Mouse (Mus musculus): ENCODE measurements at regions not wholly inside any gene's neighbourhood (a gene's known extent, or its start where the extent isn't known, plus 50 kb on each side); places are given as distances from the start of the nearest gene placed in this dataset.

DNA sequence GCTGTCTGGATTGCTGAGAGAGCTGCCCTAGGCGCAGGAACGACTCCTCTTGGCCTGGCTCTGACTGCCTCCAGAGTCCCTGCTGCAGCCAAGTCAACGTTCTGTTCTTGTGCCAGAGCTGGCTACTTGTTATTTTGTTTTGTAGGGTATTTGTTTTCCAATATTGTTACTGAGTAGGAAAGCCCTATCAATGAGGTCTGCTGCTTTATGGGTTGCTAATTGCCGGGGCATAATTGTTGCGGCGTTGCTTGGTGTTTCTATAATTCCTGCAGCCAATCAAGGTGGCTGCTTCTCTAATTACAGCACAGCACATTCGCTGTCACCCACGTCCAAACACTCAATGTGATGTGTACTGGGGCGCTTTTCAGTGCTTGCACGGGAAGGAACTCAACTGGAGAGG, 589.4 kb downstream of the Tox3 start:
- DNase-seq (ENCODE audit: low spot score in 2 of 2): no peak

DNA sequence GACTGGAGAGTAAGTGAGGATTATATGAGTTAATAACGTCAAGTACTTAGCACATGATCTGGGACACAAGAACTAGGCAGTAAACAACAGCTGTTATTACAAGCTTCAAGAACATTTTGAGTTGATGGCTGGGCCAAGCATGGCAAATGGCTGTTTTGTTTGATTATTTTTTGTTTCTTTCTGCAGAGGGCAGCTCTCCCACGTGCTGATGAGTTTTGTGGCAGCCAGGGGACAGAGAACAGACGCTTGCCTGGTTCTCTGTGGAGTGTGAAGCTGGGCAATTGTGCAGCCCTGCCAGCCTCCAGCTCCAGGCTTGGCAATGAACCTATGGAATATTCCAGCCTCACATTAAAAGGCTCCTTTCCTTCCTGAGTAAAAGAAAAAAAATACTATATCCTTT, 592.2 kb downstream of the Tox3 start:
- DNase-seq (ENCODE audit: low spot score in 2 of 2): no peak

DNA sequence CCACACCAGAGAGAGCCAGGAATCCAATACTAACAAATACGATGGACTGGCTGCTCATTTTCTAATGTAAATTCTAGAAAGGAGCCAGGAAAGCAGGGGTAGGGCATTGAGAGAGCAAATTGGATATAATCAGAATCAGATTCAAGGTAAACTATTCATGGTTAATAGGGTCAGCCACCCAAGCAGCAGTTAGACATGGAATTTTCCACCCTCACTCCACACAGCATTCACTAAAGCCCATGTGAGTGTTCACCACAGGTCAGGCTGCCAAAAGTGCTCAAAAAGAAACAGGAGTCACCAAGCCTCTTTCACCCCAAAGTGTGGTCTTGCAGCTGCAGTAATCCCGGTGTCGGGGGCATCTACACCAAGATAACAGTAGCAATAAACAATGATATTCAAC, 596.9 kb downstream of the Tox3 start:
- no peak for DNase-seq (ENCODE audit: low spot score in 2 of 2)

GRCm38 (mm10) chr8:89747726-89748125, 600.4 kb downstream of the Tox3 start:
- no peak for DNase-seq (ENCODE audit: low spot score in 2 of 2)

DNA sequence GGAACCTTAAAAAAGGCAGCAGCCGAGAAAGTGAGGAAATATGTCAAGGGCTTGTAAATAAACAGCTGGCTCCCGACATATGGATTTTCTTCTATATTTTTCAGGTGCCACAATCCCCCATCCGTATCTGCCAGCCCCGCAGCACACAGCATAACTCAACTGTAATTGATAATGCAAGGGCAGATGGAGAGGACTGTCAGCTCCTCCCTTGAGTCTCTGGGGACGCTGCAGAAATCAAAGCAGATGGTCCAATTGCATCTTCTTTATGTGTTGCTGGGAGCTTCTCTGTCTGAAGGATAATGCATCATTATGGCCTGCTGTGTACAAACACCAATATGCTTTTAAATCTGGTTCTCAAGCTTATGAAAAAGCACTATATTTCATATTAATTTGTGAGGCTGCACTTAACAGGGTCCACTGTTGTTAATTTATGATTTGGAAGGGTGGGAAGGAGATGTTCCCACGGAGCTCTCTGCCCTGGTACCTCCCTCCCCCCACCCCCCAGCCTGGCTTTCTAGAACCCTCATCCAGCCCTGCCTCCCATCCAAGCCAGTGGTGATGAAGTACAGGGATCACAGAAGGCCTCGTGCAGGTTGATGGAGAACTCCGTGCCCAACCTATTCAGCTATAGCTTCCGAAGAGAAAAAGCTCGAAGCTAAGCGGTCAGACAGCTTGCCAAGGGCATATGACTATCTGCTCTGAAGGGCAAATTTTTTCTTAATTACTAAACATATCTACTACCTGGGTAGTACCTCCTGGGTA, 603.7 kb downstream of the Tox3 start:
- DNase-seq (ENCODE audit: low spot score in 2 of 2): no peak

DNA sequence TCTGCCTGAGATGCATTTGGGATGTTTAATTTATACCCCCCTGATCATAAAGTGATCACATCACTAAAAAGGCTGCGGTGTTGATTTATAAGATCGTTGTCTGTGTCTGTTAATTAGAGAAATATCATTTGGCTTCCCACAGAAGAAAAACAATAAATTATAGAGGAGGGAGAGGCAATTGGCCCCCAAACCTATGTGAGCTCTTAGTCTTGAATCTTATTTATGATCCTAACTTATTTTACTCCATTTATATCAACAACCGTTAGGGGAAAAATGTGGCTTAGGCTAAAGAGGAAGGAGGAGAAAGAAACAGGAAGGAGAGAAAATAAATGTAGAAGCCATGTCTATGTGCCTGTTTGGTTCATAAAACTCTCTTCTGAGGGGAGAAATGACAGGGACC, 609.5 kb downstream of the Tox3 start:
- no peak for DNase-seq (ENCODE audit: low spot score in 2 of 2)

DNA sequence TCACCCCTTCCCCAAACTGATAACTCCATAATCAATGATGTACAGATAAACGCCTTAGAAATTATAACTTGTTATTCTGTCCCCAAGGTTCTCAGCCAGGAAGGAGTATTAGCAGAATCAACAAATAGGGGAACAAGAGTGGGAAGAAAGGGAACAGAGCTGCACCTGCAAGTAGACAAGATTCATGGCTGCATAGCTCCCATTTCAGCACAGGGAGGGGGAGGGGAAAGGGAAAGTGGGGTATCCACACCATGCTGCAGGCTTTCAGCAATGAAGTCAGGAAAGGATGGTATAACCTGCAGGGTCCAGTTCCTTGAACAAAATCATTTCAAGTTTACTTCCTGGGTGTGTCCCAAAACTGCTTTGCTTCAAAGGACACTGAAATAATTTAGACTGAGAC, 610.5 kb downstream of the Tox3 start:
- DNase-seq (ENCODE audit: low spot score in 2 of 2): no peak

DNA sequence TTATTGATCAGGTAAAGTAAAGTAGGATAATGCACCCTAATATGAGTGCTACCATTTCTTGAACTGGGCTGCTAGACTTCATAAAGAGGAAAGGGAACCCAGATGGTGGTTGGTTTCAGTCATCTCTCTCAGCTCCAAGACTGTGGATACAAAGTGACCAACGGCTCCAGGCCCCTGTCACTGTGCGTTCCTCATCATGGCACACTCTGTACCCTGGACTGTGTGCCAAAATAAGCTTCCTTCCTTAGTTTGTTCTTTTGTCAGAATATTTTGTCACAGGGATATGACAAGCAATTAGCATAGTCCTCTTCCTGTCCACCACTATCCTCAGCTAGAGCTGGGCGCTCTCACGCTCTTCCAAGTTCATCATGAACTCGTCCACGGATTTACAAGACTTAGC, 620.9 kb downstream of the Tox3 start:
- no peak for DNase-seq (ENCODE audit: low spot score in 2 of 2)

DNA sequence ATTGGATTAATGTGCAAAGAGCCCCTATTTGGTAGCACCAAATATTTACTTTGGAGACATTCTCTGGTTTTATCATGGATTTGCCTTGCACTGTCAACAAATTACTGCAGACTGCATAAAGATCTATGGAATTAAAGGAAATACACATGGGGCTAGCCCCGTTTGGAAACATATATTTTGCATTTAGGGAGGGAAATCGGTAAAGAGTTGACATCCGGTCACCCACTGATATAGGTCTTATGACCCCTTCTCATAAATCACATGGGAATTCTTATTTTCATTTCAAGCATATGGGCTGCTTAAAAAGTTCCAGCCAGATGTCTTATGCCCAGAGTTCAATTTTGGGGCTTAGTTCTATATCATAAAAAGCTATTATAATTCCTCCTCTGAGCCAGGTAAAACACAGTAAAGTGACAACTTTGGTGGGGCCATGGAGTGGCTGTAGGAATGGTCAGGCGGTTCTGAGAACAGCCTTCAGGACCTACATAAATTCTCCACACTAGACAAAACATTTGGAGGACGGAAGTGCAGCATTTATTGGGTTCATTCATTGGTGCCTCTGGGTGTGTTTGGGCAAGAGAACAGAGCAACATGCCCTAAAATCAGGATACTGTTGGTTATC, 626.3 kb downstream of the Tox3 start:
- no peak for DNase-seq (ENCODE audit: low spot score in 2 of 2)

DNA sequence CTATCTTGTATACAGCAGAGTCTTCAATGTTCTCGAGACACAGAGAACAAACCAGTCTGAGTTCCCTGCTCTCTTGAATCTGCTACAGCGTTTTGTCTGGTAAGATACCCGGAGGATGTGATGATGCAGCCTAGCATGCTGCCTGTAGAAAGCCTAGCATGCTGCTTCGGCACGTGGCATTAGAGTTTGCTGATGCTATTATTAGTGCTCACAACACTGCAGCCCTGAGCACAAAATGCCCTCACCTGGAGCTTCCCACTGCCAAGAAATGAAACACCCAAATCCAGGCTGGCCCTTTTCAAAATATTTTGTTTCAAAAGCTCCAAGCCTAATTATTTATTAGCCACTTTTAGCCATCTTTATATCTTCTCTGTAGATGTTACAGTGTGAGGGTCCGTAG, 634.3 kb downstream of the Tox3 start:
- no peak for DNase-seq (ENCODE audit: low spot score in 2 of 2)

- DNase-seq (ENCODE audit: low spot score in 2 of 2): no peak
Observed at GRCm38 (mm10) chr8:89707341-89707928, 640.7 kb downstream of the Tox3 start.

GRCm38 (mm10) chr8:89685696-89686095, 641.7 kb upstream of the Sall1 start:
- no peak for DNase-seq (ENCODE audit: low spot score in 2 of 2)

DNA sequence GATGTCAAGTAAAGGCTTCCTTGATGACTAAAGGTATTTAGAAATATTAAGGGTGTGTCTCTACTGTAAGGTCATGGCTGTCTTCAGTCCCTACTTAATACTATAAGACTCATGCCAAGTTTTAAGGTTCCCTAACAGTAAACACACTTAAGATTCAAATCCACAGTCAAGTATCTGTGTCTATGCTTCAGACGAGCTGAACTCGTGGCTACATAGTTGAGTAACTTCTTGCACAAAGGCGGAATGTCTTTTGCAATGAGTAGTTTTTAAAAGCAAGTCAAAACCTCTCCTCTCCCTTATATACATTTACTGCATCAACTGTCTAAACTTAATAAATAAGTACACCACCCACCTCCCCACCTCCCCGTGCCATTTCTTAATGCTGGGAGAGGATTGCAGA, 637.0 kb upstream of the Sall1 start:
- no peak for DNase-seq (ENCODE audit: low spot score in 2 of 2)

GRCm38 (mm10) chr8:89680341-89680740, 636.4 kb upstream of the Sall1 start:
- DNase-seq (ENCODE audit: low spot score in 2 of 2): no peak

DNA sequence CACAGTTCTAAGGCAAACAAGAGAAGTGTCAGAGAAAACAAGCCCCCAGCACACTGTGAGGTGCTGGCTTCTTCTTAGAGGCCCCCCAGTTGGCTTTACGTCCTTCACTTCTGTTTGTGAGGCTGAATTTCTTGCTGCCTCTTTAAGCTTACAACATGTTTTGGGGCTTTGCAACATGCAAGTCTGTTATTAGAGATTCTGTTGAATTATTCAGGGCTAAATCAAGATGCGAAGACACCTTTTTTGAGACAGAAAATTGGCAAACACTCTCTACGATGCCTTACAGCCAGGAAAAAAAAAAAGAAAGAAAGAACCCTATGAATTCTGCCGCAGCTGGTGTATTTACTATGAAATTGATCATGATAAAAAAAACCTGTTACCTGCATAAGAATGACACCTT, 635.6 kb upstream of the Sall1 start:
- DNase-seq (ENCODE audit: low spot score in 2 of 2): no peak

DNA sequence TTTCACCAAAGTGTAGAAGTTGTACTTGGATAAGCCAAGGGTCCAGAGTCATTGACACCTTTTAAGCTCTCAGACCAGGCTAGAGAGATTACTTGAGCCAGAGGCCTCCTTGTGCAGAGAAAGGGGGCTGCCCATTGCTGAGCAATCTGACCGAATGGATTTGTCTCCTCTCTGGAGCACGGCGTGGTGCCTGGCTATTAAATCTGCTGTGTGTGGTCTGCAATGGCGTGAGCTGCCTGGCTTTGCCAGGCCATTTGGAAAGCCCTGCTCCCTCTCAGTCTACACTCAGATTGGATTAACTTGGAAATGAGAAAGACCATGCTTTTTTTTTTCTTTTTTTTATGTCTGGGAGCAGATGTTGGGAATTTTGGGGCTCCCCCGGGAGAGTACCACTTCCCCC, 633.3 kb upstream of the Sall1 start:
- DNase-seq (ENCODE audit: low spot score in 2 of 2): no peak

- no peak for DNase-seq (ENCODE audit: low spot score in 2 of 2)
Observed at GRCm38 (mm10) chr8:89673911-89674310, 629.9 kb upstream of the Sall1 start.

- DNase-seq (ENCODE audit: low spot score in 2 of 2): no peak
Observed at GRCm38 (mm10) chr8:89672631-89673030, 628.7 kb upstream of the Sall1 start.

DNA sequence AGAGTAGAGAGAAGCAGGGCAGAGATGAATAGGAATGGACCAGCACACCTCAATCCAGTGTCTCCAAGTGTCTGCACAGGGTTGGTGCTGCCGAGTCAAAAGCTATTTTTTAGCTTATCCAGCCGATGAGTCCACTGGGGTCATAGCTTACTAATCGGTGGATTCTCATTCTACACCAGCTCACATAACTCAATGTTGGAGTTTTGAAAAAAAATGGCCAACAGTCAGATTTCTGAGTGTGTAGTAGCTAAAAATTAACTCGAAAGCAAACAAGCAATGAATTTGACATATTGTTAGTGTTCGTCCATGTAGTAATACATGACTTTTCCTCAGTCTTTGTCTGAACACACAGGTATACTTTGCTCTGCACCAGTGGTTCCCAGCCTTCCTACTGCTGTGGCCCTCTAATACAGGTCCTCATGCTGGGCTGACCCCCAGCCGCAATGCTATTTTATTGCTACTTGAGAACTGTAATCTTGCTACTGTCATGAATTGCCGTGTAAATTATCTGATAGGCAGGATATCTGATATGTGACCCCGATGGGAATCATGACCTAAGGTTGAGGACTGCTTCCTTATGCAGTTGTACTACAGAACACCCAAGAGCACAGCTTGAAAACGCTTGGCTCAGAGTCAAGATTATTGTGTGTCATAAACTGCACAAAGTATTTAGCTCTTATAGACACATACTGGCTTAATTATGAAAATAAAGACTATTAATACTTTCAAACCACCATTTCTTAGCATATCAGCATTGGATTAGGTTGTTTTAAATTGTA, 621.1 kb upstream of the Sall1 start:
- no peak for DNase-seq (ENCODE audit: low spot score in 2 of 2)

- no peak for DNase-seq (ENCODE audit: low spot score in 2 of 2)
Observed at GRCm38 (mm10) chr8:89663859-89664258, 619.9 kb upstream of the Sall1 start.

DNA sequence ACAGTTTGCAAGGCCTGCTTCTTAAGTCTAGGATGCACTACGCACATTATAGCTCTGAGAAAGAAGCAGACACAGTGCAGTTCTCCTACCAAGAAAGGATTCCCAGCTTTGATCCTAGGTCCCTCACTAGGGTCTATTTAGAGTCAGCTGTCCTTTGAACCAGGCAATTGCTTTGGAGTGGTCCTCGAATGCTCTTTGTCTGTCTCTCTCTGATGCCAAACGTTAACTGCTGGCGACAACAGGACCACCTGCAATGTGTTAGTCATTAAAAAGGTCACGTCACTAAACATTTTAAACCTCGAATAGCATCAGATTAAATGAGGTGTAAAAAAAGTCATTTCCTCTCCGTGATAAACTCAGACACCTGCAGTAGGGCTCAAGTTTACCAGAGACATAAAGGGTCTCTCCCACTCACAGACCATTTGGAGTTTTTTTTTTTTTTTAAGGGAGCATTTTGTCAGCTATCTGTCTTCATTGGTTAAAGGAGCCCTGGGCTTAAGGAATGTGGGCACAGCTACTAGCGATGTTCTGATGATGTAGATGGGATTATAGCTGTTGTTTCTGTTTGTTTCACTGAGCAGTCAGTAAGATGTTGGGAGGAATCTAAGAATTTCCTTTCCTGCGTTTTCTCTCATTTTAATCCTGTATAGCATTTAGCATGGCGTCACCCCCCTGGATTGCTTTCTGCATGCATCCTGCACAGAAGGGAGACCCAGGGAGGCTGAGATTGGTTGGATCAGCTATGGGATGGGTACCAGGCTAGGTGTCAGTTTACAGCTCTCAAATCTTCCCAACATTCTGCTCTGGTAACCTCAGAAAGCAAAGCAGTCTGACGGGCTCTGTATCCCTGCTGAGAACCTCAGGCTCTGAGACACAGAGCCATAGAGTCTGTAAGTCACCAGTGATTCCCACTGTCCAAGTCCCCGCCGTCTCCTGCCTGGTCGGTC, 615.3 kb upstream of the Sall1 start:
- DNase-seq (ENCODE audit: low spot score in 2 of 2): no peak

Data from frontal cortex, postnatal 10 days (tissue).